Mouse (Mus musculus): ENCODE results near the gene Apol6.

GRCm38 (mm10) chr15:77085818-77086217 lies 41.3 kb downstream of the Apol6 start:
- TF ChIP-seq CTCF (IDR thresholded peaks at IDR 0.05; ENCODE audit: extremely low read depth, insufficient read depth, insufficient read length, insufficient replicate concordance) (no peak), POLR2A (IDR thresholded peaks at IDR 0.05; ENCODE audit: low read depth, low read length) (no peak)

All from spleen, adult 2 months (tissue).